Mouse (Mus musculus) embryonic facial prominence, embryonic 14.5 days (tissue): ENCODE measurements around the gene Orai1. TPM values are rescaled to one million over a fixed set of nuclear protein-coding genes. Genes with fewer than 3 reads are reported as not detected.
"Not testable (repeated sequence)": the region's sequence is repeated elsewhere in the genome, so short reads cannot be mapped to it uniquely, and the experiment has no call there.

ENCODE experiments used
- ATAC-seq: fragments of 200-750 bp; cut with Nextera tagmentation; 2 replicates; pipeline ENCODE4 v1.8.0; 2017; ENCODE audit warnings: low read depth, moderate number of reproducible peaks, moderate TSS enrichment
- DNase-seq: peaks from one replicate; pipeline ENCODE4 v3.0.0-alpha.2; 2015; ENCODE audit warnings: low spot score
- H3K27ac ChIP-seq: fragments of 300-500 bp; sonication (generic); replicated peaks from 2 replicates; pipeline ENCODE4 v1.5.1; 2014; ENCODE audit warnings: low read depth, mild to moderate bottlenecking, low read length, moderate library complexity
- H3K27me3 ChIP-seq: fragments of 300-500 bp; sonication (generic); replicated peaks from 2 replicates; pipeline ENCODE4 v1.6.1; 2014; ENCODE audit warnings: low read length; ENCODE audit not compliant: control insufficient read depth, insufficient read depth
- H3K36me3 ChIP-seq: fragments of 300-500 bp; sonication (generic); 2 replicates; pipeline ENCODE4 v1.6.1; 2014; ENCODE audit warnings: low read length, mixed read lengths; ENCODE audit not compliant: control insufficient read depth, insufficient read depth
- H3K4me1 ChIP-seq: fragments of 300-500 bp; sonication (generic); 2 replicates; pipeline ENCODE4 v1.6.1; 2014; ENCODE audit warnings: antibody characterized with exemption, low read length; ENCODE audit not compliant: control insufficient read depth, insufficient read depth
- H3K4me2 ChIP-seq: fragments of 300-500 bp; sonication (generic); 2 replicates; pipeline ENCODE4 v1.6.1; 2014; ENCODE audit warnings: low read depth, mild to moderate bottlenecking, low read length, moderate library complexity, mixed read lengths
- H3K4me3 ChIP-seq: fragments of 300-500 bp; sonication (generic); 2 replicates; pipeline ENCODE4 v1.5.1; 2014; ENCODE audit warnings: low read depth, mild to moderate bottlenecking, low read length
- H3K9ac ChIP-seq: fragments of 300-500 bp; sonication (generic); 2 replicates; pipeline ENCODE4 v1.6.1; 2014; ENCODE audit warnings: low read depth, mild to moderate bottlenecking, low read length, moderate library complexity, mixed read lengths
- H3K9me3 ChIP-seq: fragments of 300-500 bp; sonication (generic); 2 replicates; pipeline ENCODE4 v1.6.1; 2016; ENCODE audit warnings: low read length; ENCODE audit not compliant: control insufficient read depth
- WGBS: fragments of 180-500 bp; shearing (Covaris S2); extraction: QIAGEN DNeasy Blood & Tissue Kit; methylation state at CpG from one replicate; pipeline ENCODE4 v1.1.7; 2014; 5-methylcytosine and 5-hydroxymethylcytosine counted together
- polyA plus RNA-seq: library from polyadenylated mRNA; unstranded; fragments of >200 nt; fragmentation: Nextera tagmentation; extraction: Ambion mirVana; gene quantifications from 2 replicates; pipeline ENCODE4 v1.2.1, GENCODE M21; 2014

The Orai1 gene
- 19.5 and 20.8 TPM in 2 replicates for polyA plus RNA-seq

GRCm38 (mm10) chr5:123014753-123015701, at the start of gene Orai1:
TSS of gene Orai1 (plus strand) at chr5:123015074.
- Histone ChIP-seq H3K9ac (peak within 1 kb of the TSS; percentile 84), H3K4me2 (peak within 1 kb of the TSS; percentile 75), H3K36me3 (no peaks in the 10 kb centered on the region), H3K9me3 (no peaks in the 10 kb centered on the region), H3K27me3 (no peaks in the 10 kb centered on the region), H3K4me1 (peaks cover 30% of the 10 kb centered on the region), H3K4me3 (peak within 1 kb of the TSS; percentile 76), H3K27ac (peak within 1 kb of the TSS; percentile 91)
- ATAC-seq (peak; percentile 95), DNase-seq (peak; percentile 98)
- WGBS: 0% methylated on average over 45 of the region's 106 CpGs

- Histone ChIP-seq H3K9me3 (no peaks in the 10 kb centered on the region), H3K4me2 (no peak overlapping the region), H3K27me3 (no peaks in the 10 kb centered on the region), H3K36me3 (no peaks in the 10 kb centered on the region), H3K4me3 (no peak overlapping the region), H3K4me1 (no peaks in the 10 kb centered on the region), H3K9ac (no peak overlapping the region), H3K27ac (no peak overlapping the region)
- DNase-seq (no peak), ATAC-seq (no peak)
- 89% methylated on average over 11 of the region's 11 CpGs for WGBS
These were observed 49.4 kb upstream of the Orai1 start for GRCm38 (mm10) chr5:122965427-122965826.

GRCm38 (mm10) chr5:122968322-122968721, 46.6 kb upstream of the Orai1 start:
- Histone ChIP-seq H3K27ac (no peak overlapping the region), H3K36me3 (no peaks in the 10 kb centered on the region), H3K9ac (no peak overlapping the region), H3K27me3 (no peaks in the 10 kb centered on the region), H3K4me3 (no peak overlapping the region), H3K4me1 (no peaks in the 10 kb centered on the region), H3K9me3 (no peaks in the 10 kb centered on the region), H3K4me2 (no peak overlapping the region)
- 24% methylated on average over 4 of the region's 4 CpGs for WGBS
- DNase-seq (peak; percentile 73), ATAC-seq (peak; percentile 63; the same call in 1 of the 2 replicates)

GRCm38 (mm10) chr5:122970056-122970455, 44.8 kb upstream of the Orai1 start:
- DNase-seq (no peak), ATAC-seq (no peak)
- no peaks in the 10 kb centered on the region for H3K27me3 ChIP-seq
- no peak overlapping the region for H3K4me2 ChIP-seq
- H3K9ac ChIP-seq: no peak overlapping the region
- WGBS: 84% methylated on average over 5 of the region's 5 CpGs
- H3K4me1 ChIP-seq: no peaks in the 10 kb centered on the region
- no peaks in the 10 kb centered on the region for H3K36me3 ChIP-seq
- H3K27ac ChIP-seq: no peak overlapping the region
- no peak overlapping the region for H3K4me3 ChIP-seq
- no peaks in the 10 kb centered on the region for H3K9me3 ChIP-seq

- Histone ChIP-seq H3K36me3 (no peaks in the 10 kb centered on the region), H3K4me2 (no peak overlapping the region), H3K4me3 (no peak overlapping the region), H3K4me1 (no peaks in the 10 kb centered on the region), H3K27me3 (no peaks in the 10 kb centered on the region), H3K9me3 (no peaks in the 10 kb centered on the region), H3K27ac (no peak overlapping the region), H3K9ac (no peak overlapping the region)
- WGBS: 83% methylated on average over 4 of the region's 4 CpGs
- no peak for DNase-seq
- ATAC-seq: no peak
These were observed 43.4 kb upstream of the Orai1 start for GRCm38 (mm10) chr5:122971438-122971837.

GRCm38 (mm10) chr5:122972116-122972515, 42.8 kb upstream of the Orai1 start:
- ATAC-seq: no peak
- WGBS: 75% methylated on average over 9 of the region's 9 CpGs

GRCm38 (mm10) chr5:122974701-122975100, 40.2 kb upstream of the Orai1 start:
- H3K9ac ChIP-seq, ATAC-seq, H3K27me3 ChIP-seq, H3K36me3 ChIP-seq, H3K4me2 ChIP-seq, H3K4me1 ChIP-seq, H3K9me3 ChIP-seq, DNase-seq, H3K4me3 ChIP-seq, H3K27ac ChIP-seq: not testable (repeated sequence)
- WGBS: 89% methylated on average over 4 of the region's 4 CpGs

More at GRCm38 (mm10) chr5:122972116-122972515, 42.8 kb upstream of the Orai1 start:
- DNase-seq: no peak
- no peak overlapping the region for H3K27ac ChIP-seq
- H3K9me3 ChIP-seq: no peaks in the 10 kb centered on the region
- H3K4me2 ChIP-seq: no peak overlapping the region
- no peaks in the 10 kb centered on the region for H3K36me3 ChIP-seq
- H3K9ac ChIP-seq: no peak overlapping the region
- no peak overlapping the region for H3K4me3 ChIP-seq
- H3K27me3 ChIP-seq: no peaks in the 10 kb centered on the region
- no peaks in the 10 kb centered on the region for H3K4me1 ChIP-seq

GRCm38 (mm10) chr5:122978970-122979369, 35.9 kb upstream of the Orai1 start:
- 79% methylated on average over 8 of the region's 8 CpGs for WGBS
- no peak overlapping the region for H3K9ac ChIP-seq
- no peaks in the 10 kb centered on the region for H3K9me3 ChIP-seq
- H3K4me1 ChIP-seq: no peaks in the 10 kb centered on the region
- no peak overlapping the region for H3K4me2 ChIP-seq
- H3K4me3 ChIP-seq: no peak overlapping the region
- H3K27ac ChIP-seq: no peak overlapping the region
- no peaks in the 10 kb centered on the region; the same call in 1 of the 2 replicates for H3K36me3 ChIP-seq
- H3K27me3 ChIP-seq: no peaks in the 10 kb centered on the region
- ATAC-seq (no peak), DNase-seq (no peak)
